Mouse (Mus musculus): ENCODE measurements around the gene Vmn1r30. TPM values are rescaled to one million over a fixed set of nuclear protein-coding genes. Genes with fewer than 3 reads are reported as not detected.

The Vmn1r30 gene
- not detected in 2 replicates for polyA plus RNA-seq (2012; rRNA removed)

GRCm38 (mm10) chr6:58443285-58443684 is at the start of gene Vmn1r30:
Gene Vmn1r30 (minus strand): TSS chr6:58443385.

DNA sequence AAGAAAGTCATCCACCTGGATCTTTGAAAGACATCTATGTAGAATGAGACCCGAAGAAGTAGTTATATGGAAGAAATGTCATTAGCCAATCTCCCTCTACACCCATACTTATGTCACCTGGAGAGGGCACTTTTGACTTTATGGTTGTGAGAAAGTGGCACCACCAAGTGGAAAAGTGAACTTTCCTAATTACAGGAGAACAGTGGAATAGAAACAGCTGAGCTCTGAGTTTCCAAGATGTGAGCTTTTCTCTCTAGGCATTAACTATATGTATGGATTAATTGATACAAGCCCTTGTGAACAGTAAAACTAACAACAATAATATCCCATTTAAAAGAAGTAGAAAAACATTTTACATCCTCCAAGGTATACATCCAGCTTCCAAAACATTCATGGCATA is 32.0 kb upstream of the Vmn1r30 start, which contains the start of gene Vmn1r31:
TSS of gene Vmn1r31 (minus strand) at position 101 of the 400 bp plus-strand sequence.

Other genes with a start within 250 kb of the Vmn1r30 start
- gene Vmn1r27, start 224.6 kb downstream of the Vmn1r30 start, polyA plus RNA-seq (2012; rRNA removed), result not detected in 2 replicates
- gene Vmn1r28, start 181.3 kb downstream of the Vmn1r30 start, polyA plus RNA-seq (2012; rRNA removed), result not detected in 2 replicates
- gene Vmn1r29, start 141.8 kb downstream of the Vmn1r30 start, polyA plus RNA-seq (2012; rRNA removed), result not detected in 2 replicates
- not detected in 2 replicates for gene Vmn1r31, start 31.9 kb upstream of the Vmn1r30 start, polyA plus RNA-seq (2012; rRNA removed)
- gene Abcg2, start 141.1 kb upstream of the Vmn1r30 start, polyA plus RNA-seq (2012; rRNA removed), result 60.6 and 76.9 TPM in 2 replicates